Mouse (Mus musculus): ENCODE data around the gene Rab15.
"Not testable (repeated sequence)": the region's sequence is repeated elsewhere in the genome, so short reads cannot be mapped to it uniquely, and the experiment has no call there.

The Rab15 gene

DNA sequence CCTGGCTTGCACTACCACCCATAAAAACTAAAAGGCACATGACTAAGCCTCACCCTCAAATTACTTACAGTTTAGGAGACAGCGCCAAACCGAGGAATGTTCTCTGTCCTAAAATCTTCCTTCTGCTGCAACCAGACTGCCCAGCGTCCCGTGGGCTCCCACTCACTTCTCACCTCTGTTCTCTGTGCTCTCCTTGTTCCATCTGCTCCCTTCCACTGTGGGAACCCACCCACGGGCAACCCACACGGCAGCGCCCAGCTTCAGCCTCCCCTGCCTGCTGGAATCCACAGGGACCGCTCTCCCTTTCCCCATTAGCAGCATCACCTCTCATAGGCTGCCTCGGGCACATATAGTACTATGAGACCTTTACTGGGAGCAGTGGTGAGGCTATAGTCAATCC is 3.8 kb downstream of the Rab15 start:
- DNase-seq (ENCODE audit: low spot score) = no peak

DNA sequence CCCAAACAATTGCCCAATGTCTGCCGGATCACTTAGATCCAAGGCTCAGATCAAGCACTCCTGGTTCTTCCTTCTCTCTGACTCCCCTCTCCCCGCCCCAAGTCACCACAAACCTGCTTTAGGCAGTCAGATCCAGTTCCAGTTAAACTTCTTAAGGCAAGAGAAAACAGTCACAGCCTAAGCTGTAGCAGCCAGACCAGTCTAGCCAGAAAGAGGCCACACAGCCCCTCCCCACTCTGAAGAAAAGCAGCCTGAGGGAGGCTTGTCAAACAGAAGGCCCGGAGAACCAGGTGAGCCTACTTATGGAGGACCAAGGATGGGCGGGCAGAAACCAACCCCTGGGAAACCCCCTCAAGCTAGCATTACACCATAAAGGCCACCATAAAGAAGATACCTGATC is 4.6 kb downstream of the Rab15 start:
- no peak for DNase-seq (ENCODE audit: low spot score)

DNA sequence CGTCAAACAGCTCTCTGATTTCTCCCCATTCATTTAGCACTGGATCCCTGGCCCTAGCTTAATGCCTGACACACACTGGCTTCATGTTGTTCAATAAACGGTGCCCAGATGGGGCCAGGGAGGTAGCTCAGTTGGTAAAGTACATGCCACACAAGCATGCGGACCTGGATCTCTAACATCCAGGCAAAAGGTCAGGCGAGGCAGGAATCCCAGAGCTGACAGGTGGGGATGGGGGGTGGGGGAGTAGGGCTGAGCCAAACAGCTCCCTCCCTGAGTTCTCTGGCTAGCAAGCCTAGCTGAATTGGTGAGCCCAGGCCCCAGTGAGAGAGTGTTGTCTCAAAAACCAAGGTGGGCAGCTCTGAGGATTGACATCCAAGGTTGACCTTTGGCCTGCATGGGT is 5.5 kb downstream of the Rab15 start:
- DNase-seq (ENCODE audit: low spot score) = no peak

DNA sequence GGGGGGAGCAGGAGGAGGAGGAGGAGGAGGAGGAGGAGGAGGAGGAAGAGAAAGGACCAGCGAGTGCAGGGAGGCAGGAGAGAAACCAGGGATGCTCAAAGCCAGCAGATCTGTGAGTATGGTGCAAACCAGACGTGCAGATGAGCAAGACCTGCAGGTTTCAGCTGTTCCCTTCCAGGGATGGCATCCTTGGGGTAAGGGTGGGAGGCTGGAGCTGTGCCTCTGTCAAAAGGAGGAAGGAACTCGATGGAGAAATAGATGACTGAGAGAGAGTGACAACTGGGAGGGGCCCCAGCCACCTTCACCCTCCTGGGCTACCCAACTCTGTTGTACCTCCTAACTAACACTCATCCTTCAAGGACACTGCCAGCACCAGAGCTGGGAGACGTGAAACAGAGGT is 6.0 kb downstream of the Rab15 start:
- no peak for DNase-seq (ENCODE audit: low spot score)

DNA sequence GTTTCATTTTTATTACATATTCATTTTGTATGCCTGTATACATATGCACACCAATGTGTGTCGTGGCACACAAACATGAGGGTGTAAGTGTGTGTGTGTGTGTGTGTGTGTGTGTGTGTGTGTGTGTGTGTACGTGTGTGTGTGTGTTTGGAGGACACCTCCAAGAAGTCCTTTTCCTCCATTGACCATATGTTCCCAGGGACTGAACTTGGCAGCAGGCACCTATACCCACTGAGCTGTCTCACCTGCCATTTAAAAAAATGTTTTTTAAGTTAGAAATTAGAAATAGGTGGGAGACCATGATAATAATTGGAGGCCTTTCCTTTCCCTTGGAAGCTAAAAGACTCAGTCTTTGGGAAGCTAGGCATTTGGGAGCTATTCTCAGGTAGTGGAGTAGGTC is 8.6 kb downstream of the Rab15 start:
- DNase-seq (ENCODE audit: low spot score) = no peak

DNA sequence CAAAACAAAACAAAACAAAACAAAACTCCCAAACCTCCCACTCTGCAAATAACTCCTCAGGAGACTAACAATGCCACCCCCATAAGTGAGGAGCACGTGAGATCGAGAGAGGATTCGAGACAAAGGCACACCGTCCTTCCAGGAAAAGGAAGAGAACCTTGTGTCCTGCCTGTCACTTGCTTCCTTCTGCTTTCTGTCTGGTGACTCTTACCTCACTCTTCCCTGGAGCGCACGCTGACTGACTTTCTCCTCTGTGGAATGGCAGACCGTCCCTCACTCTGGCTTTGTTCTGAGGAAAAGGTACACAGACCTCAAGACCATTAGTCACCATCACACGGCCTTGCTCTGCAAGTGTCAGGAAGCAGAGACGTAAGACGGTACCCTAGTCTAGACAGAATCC is 9.2 kb downstream of the Rab15 start:
- no peak for DNase-seq (ENCODE audit: low spot score)

DNA sequence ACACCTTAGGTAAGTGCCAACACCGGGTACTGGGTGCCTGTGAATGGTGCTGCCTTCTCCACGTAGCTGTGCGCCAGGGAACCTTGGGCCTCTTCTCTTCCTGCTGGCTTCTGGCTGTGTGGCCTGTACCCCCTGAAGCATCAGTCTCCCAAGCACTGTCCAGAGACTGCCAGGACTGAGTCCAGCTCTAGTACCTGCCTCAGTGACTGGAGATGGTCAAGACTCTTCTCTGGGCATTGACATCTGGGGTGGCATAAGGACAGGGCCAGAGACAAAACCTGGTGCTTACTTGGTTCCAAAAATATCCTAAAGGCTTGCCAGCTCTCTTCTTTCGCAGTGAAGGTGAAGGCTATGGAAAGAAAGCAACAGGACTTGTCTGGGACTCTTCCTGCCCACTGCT is 11.7 kb downstream of the Rab15 start:
- DNase-seq (ENCODE audit: low spot score) = no peak

DNA sequence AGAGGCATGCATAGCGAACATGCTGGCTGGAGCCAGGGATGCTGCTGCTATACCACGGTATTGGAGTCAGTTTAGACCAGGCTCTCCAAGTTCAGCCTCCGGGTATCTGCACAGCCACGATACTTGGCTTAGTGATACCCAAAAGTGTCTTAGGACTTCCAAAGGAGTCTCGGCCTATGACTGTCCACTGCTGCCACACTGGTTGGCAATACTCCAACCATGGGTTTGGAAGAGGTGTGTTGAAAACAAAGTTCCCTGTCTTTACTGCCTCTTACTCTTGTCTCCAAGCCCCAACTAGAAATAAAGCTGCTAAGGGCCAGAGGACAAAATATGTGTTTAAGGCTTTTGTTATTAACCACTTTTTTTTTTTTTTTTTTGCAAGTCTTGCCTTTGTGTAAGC is 12.2 kb downstream of the Rab15 start:
- no peak for DNase-seq (ENCODE audit: low spot score)

DNA sequence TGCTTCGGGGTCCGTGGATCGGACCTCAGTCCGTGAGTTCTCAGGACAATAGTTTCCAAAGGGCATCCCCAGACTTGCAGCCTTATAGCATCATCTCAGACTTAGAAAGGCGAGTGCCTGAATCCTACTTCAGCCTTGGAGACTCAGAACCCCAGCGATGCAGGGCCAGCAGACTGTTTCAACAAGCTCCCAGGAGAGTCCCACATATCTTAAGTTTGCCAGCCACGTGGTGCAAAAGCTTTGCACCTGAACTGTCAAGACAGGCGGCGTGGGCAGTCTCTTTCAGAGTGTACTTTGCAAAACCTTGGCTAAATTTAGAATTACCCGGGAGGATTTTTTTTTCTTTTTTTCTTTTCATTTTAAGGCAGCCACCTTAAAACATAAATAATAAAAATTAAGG is 14.9 kb downstream of the Rab15 start:
- no peak for DNase-seq (ENCODE audit: low spot score)

DNA sequence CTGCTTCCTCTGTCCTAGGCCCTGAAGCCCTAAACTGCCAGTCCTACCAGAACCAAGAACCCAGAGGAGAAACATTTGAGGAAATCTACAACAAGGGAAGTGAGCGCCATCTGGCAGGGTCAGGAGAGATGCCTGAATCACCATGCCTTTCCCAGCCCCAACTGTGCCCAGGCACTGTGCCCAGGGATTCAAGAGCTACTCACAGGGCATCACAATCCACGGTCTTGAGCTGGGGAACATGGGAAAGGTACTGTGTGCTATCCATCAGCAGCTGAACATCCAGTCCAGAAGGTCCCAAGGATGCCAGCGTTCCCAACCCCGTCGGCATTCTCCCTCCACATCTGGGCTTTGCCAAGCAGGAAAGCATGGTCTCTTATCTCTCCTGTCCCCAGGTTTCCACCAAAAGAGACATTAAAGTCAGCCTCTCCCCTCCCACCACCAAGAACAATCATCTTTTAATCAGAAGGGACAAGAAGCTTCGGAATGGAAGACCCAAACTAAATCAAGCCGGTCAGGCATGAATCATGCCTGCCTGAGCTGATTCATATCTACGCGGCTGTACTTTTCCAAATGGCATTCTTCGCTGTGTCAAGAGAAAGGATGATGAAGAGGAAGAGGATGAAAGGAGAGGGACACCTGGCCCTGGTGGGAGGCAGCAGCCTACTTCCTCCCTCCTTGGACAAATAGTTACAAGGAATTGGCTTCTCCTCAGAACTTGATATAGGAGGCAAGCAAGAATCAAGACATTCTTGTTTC is 17.5 kb downstream of the Rab15 start:
- no peak for DNase-seq (ENCODE audit: low spot score)

DNA sequence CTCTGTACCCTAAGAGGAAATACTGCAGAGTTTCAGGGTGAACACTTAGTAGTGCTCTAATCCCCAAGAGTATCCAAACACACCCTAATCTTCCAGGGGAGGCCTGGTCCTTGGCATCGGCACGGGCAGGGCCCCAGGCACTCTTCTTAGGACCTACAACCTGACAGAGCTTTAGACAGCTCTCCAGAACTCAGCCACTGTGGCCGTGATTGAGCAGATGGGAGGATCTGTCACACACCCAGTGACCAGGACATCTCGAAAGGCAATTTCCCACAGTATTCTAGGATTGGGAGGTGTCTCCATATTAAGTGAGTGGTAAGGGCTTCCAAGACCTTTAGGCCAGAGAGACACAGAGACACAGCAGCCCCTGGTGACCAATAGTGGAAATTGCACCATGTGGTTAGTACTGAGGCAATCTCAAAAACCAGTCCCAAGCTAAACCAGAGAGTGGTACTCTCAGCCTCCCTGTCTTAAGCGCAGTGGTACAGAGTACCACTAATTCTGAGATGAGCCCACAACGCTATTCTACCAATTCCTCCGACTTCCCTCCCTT is 18.9 kb downstream of the Rab15 start:
- peak; percentile 73 for DNase-seq (ENCODE audit: low spot score)

DNA sequence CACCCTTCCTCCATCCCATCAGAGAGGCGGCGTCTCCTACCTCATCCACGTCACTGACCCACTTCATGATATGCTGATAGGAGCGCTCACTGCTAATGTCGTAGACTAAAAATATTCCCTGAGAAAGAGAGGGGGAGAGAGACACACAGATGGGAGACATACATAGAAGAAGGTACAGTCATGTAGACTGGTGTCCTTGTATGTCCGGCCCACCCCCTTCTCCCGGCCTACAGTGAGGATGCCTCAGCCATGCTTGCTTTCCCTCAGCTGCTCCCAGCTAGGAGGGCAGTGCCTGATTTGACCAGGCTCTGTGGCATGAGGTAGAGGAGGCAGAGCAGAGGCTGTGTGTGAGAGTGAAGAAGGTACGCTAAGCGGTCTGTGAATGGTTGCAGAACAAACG is 19.7 kb downstream of the Rab15 start:
- no peak for DNase-seq (ENCODE audit: low spot score)

DNA sequence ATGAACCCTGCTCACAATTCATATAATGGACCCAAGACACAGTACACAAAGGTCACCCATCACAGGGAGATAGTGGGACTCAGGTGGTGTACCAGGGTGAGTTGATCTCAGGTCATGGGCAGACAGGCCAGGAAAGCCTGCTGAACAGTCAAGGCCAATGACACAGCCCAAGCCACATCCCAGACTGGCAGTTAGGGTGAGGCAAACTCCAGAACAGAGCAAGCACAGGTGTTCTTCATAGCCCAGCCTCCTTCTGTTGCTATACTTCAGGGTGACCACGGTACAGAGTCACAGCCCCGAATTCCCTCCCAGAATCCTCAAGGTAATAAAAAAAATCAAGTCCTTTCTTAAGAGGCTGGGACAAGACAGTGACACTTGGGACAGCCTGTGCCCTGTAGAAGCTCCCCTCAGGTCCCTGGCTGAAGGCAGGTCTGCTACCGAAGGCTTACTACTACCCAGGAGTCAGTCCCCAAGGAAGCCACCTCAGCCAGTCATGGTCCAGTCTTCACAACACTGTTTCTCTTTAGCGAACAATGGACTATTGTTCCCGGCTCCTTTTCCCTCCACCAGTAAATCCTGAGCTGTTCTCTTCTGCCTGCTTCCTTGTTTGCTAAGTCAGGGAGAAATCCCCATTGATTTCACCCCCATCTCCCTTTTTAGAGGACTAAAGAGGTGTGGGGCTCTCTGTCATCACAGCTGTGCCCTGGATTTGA is 24.5 kb downstream of the Rab15 start:
- DNase-seq (ENCODE audit: low spot score) = no peak

DNA sequence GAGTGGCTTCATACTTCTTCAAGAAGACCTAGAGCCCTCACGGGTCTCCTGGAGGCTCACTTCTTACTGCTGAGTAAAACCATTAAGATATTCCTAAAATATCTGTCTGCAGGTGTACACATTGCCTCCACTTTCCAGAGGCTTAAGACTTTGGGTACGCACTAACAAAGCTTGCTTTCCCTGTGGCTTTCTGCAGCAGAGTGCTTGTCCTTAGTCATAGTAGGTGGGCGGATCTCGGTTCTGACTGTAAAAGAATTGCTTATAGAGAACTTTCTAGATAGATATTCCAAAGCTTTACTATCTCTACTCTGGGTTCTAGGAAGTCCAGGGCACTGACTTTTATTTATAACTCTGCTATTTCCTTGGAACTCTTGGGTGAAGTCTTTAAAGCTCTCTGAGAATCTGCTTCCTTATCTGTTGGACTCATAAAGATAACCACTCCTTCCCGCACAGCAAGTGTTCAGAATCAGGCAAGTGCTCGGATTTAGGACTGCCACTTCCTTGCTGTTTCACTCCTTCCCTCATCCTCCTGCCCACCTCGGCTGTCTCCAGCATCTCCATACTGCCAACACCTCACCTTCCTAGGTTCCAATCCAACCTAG is 25.7 kb downstream of the Rab15 start:
- no peak for DNase-seq (ENCODE audit: low spot score)

DNA sequence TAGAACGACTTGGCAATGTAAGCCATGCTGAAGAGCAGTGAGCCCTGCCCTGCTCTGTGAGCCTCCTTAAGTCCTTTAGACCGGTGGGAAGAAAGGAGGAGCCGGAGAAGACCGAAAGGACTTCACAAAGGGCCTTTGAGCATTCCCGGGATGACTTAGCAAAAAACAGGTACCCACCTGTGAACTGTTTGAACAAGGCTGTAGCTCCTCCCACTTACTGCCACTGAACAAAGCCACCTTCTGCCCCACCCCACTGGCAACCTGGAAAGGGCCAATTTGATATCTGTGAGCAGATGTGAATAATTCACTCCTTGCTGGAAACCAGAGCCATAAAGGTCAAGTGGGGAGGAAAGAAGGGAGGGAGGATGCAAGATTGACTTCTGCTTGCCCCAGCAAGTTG is 27.4 kb downstream of the Rab15 start, which contains the start of gene Gpx2:
Gene Gpx2 (minus strand): TSS at position 205 of the 400 bp plus-strand sequence.
- no peak for DNase-seq (ENCODE audit: low spot score)

DNA sequence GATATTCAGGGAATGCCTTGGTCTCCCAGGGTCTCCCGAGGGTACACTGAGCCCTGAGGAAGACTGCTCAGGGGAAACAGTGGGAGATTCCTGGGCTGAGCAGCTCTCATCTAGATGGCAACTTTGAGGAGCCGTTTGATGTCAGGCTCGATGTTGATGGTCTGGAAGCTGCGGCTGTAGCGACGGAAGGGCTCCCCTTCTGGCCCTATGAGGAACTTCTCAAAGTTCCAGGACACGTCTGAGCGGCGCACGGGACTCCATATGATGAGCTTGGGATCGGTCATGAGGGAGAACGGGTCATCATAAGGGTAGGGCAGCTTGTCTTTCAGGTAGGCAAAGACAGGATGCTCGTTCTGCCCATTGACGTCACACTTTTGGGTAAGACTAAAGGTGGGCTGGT is 30.2 kb downstream of the Rab15 start:
- DNase-seq (ENCODE audit: low spot score) = not testable (repeated sequence)

DNA sequence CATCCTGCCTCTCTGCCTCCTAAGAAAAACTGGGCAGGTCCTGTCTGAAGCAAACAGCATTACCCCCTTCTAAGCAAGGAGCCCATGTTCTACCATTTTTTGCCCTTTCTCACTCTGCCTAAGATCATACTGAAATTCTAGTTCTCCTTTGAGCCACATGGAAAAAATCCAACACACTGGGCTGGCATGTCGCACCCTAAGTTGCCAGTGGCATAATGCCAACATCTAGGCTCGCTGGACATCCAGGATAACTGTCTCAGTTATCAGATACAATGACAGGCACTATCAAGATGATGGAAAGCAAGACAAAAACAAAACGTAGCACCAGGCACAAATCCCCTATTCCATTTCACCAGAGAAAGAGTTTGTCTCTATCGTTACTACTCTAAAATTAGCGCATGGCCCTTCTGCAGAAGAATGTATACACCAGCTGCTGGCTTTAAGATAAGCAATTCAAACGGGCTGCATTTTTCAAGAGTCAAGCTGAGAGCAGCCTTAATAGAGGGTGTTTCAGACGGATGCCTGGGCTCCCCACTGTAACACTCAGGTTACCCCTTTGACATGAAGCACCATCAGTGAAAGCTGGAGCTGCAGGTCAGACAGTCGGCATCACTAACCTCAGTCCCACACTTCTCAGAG is 32.1 kb downstream of the Rab15 start:
- DNase-seq (ENCODE audit: low spot score) = no peak

DNA sequence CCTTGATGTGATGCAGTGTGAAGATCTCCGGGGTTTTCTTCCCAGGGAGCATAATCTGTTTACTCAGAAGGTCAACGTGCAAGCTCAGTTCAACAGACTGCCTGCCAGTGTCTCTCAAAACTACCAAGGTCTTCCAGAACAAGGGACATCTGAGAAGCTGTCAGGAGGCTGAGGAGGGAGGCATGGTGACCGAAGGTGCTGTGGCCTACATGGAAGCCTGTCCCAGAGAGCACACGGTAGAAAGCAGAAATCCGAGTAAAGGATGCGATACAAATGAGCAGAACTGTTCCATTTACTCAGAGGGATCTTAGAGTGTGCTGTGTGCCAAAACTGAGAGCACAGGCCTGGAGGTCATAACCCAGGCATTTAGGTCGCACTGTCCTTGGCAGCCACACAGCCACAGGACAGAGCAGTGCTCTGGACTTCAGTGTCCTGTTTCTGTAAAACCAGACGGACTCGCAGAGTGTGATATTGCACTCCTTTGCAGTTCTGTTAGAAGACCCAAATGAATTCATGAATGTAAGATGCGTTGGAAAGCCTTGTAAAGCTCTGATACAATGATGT is 38.6 kb downstream of the Rab15 start:
- no peak for DNase-seq (ENCODE audit: low spot score)

DNA sequence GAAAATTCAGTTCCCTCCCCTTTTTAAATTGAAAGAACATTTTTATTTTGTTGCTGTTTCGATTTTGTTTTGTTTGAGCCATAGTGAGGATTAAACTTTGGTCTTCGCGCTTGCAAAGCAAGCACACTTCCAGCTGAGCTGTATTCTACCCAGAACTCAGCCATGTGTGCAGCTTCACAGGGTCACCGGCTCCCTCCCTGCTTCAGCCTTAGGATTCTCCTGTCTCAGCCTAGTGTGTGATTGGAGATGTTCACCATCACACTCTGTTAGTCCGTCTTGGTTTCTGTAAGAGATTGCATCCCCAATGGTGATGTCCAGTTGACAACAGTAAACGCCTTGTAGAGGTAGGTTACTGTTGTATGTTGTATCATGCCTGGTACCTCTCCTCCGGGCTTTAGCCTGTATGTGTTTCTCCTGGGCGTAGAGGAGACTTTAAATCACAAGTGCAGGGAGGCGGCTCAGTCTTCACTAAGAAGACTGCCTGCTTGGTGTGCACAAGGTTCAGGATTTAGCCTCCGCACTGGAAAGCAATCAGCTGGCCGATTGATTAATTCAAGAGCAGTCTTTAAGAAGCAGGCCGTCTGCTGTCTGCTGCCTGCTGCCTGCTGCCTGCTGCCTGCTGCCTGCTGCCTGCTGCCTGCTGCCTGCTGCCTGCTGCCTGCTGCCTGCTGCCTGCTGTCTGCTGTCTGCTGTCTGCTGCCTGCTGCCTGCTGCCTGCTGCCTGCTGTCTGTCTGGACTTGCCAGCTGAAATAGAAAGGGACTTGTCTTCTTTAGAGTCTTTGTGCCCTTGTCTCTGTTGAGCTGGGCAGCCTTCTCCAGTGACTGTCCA is 41.9 kb downstream of the Rab15 start:
- no peak for DNase-seq (ENCODE audit: low spot score)

DNA sequence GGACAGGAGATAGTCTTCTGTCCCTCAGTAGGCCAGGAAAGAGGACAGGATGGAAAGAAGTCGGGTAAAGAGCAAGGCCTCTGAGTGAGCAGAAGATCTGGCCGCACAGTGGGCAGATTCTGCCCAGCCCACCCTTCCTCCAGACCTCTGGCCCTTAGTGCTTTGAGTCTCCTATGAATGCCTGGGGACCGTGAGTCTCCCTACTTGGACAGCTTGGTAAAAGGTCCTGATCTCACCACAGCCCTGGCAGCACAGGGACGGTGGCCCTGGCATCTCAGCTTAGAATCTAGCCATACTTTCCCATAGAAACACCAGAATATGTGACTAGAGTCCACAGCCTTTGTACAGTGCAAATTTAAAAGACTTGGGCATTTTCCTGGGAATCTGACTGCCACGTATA is 42.8 kb downstream of the Rab15 start:
- no peak for DNase-seq (ENCODE audit: low spot score)
